Mouse (Mus musculus) midbrain, embryonic 15.5 days (tissue): Measurements from ENCODE around the gene Zdhhc1. TPM values are rescaled to one million over a fixed set of nuclear protein-coding genes. Genes with fewer than 3 reads are reported as not detected.

ENCODE experiments used
- ATAC-seq: fragments of 200-750 bp; cut with Nextera tagmentation; replicated peaks from 2 replicates; pipeline ENCODE4 v1.8.0; 2017; ENCODE audit warnings: moderate TSS enrichment
- H3K27ac ChIP-seq: fragments of 300-500 bp; sonication (generic); 2 replicates; pipeline ENCODE4 v1.5.1; 2015; ENCODE audit warnings: mild to moderate bottlenecking, inconsistent platforms
- H3K27me3 ChIP-seq: fragments of 300-500 bp; sonication (generic); replicated peaks from 2 replicates; pipeline ENCODE4 v1.6.1; 2015; ENCODE audit warnings: inconsistent platforms
- H3K36me3 ChIP-seq: fragments of 300-500 bp; sonication (generic); replicated peaks from 2 replicates; pipeline ENCODE4 v1.6.1; 2015; ENCODE audit warnings: inconsistent platforms
- H3K4me1 ChIP-seq: fragments of 300-500 bp; sonication (generic); 2 replicates; pipeline ENCODE4 v1.6.1; 2015; ENCODE audit warnings: inconsistent platforms
- H3K4me2 ChIP-seq: fragments of 300-500 bp; sonication (generic); 2 replicates; pipeline ENCODE4 v1.6.1; 2015; ENCODE audit warnings: inconsistent platforms, mild to moderate bottlenecking, moderate library complexity
- H3K4me3 ChIP-seq: fragments of 300-500 bp; sonication (generic); 2 replicates; pipeline ENCODE4 v1.5.1; 2015; ENCODE audit warnings: mild to moderate bottlenecking, inconsistent platforms
- H3K9ac ChIP-seq: fragments of 300-500 bp; sonication (generic); 2 replicates; pipeline ENCODE4 v1.6.1; 2015; ENCODE audit warnings: mild to moderate bottlenecking, inconsistent platforms
- H3K9me3 ChIP-seq: fragments of 300-500 bp; sonication (generic); 2 replicates; pipeline ENCODE4 v1.6.1; 2016; ENCODE audit warnings: inconsistent platforms
- WGBS: fragments of 180-500 bp; shearing (Covaris S2); methylation state at CpG from one replicate; pipeline ENCODE4 v1.1.7; 2015; ENCODE audit warnings: mixed read lengths; 5-methylcytosine and 5-hydroxymethylcytosine counted together
- polyA plus RNA-seq: library from polyadenylated mRNA; unstranded; fragments of >200 nt; fragmentation: Nextera tagmentation; extraction: Ambion mirVana; gene quantifications from 2 replicates; pipeline ENCODE4 v1.2.1, GENCODE M21; 2015

Gene Zdhhc1
- polyA plus RNA-seq, 1 experiment from 2014 or later = 36.5 TPM

GRCm38 (mm10) chr8:105474680-105475079, 22.0 kb downstream of the Zdhhc1 start:
- Histone ChIP-seq H3K4me2 (no peak overlapping the region), H3K4me1 (peaks cover 46% of the 10 kb centered on the region), H3K9me3 (no peaks in the 10 kb centered on the region), H3K27me3 (0 out of 2 replicates have a peak, but pooled peaks cover 3% of the 10 kb centered on the region), H3K27ac (no peak overlapping the region), H3K4me3 (no peak overlapping the region), H3K36me3 (no peaks in the 10 kb centered on the region), H3K9ac (no peak overlapping the region)
- no peak for ATAC-seq
- 41% methylated on average over 5 of the region's 5 CpGs for WGBS

- Histone ChIP-seq H3K4me1 (peaks cover 53% of the 10 kb centered on the region), H3K27ac (no peak overlapping the region), H3K36me3 (no peaks in the 10 kb centered on the region), H3K4me2 (no peak overlapping the region), H3K4me3 (no peak overlapping the region), H3K27me3 (0 out of 2 replicates have a peak, but pooled peaks cover 3% of the 10 kb centered on the region), H3K9ac (no peak overlapping the region), H3K9me3 (no peaks in the 10 kb centered on the region)
- ATAC-seq = no peak
- WGBS = 26% methylated on average over 17 of the region's 17 CpGs
These were observed 22.7 kb downstream of the Zdhhc1 start for GRCm38 (mm10) chr8:105473816-105474606.

- no peak for ATAC-seq
- no peak overlapping the region for H3K9ac ChIP-seq
- H3K36me3 ChIP-seq = no peaks in the 10 kb centered on the region
- no peaks in the 10 kb centered on the region for H3K9me3 ChIP-seq
- no peak overlapping the region for H3K27ac ChIP-seq
- 58% methylated on average over 9 of the region's 9 CpGs for WGBS
- H3K4me1 ChIP-seq = peaks cover 56% of the 10 kb centered on the region
- H3K27me3 ChIP-seq = 0 out of 2 replicates have a peak, but pooled peaks cover 3% of the 10 kb centered on the region
- no peak overlapping the region for H3K4me3 ChIP-seq
- H3K4me2 ChIP-seq = no peak overlapping the region
These were observed 23.7 kb downstream of the Zdhhc1 start for GRCm38 (mm10) chr8:105472983-105473382.

- 31% methylated on average over 23 of the region's 23 CpGs for WGBS
- H3K4me2 ChIP-seq = no peak overlapping the region
- H3K9ac ChIP-seq = no peak overlapping the region
- peaks cover 56% of the 10 kb centered on the region for H3K4me1 ChIP-seq
- no peak overlapping the region for H3K27ac ChIP-seq
- 0 out of 2 replicates have a peak, but pooled peaks cover 3% of the 10 kb centered on the region for H3K27me3 ChIP-seq
- no peaks in the 10 kb centered on the region for H3K9me3 ChIP-seq
- ATAC-seq = no peak
- no peak overlapping the region for H3K4me3 ChIP-seq
- H3K36me3 ChIP-seq = no peaks in the 10 kb centered on the region
These were observed 24.2 kb downstream of the Zdhhc1 start for GRCm38 (mm10) chr8:105472414-105472932.

- 0 out of 2 replicates have a peak, but pooled peaks cover 3% of the 10 kb centered on the region for H3K27me3 ChIP-seq
These were observed 25.2 kb downstream of the Zdhhc1 start, which contains the start of gene Tppp3 for GRCm38 (mm10) chr8:105471314-105472015. Gene Tppp3 (minus strand): TSS chr8:105471526.

GRCm38 (mm10) chr8:105470681-105471313, 25.9 kb downstream of the Zdhhc1 start:
- H3K27ac ChIP-seq = peak overlapping the region; percentile 67
- H3K9me3 ChIP-seq = no peaks in the 10 kb centered on the region
- H3K4me2 ChIP-seq = peak overlapping the region; percentile 67
- H3K4me1 ChIP-seq = peaks cover 58% of the 10 kb centered on the region
- peak overlapping the region; percentile 43 for H3K4me3 ChIP-seq
- H3K36me3 ChIP-seq = no peaks in the 10 kb centered on the region
- peak overlapping the region; percentile 54 for H3K9ac ChIP-seq
- 0 out of 2 replicates have a peak, but pooled peaks have one; percentile 0 for ATAC-seq
- 20% methylated on average over 11 of the region's 11 CpGs for WGBS
- H3K27me3 ChIP-seq = 0 out of 2 replicates have a peak, but pooled peaks cover 3% of the 10 kb centered on the region

More at GRCm38 (mm10) chr8:105471314-105472015, 25.2 kb downstream of the Zdhhc1 start, which contains the start of gene Tppp3:
- Histone ChIP-seq H3K27ac (peak within 1 kb of the TSS; percentile 67), H3K4me3 (peak within 1 kb of the TSS; percentile 43), H3K36me3 (no peaks in the 10 kb centered on the region), H3K4me1 (peaks cover 57% of the 10 kb centered on the region), H3K4me2 (peak within 1 kb of the TSS; percentile 67), H3K9me3 (no peaks in the 10 kb centered on the region), H3K9ac (peak within 1 kb of the TSS; percentile 54)
- WGBS = 8% methylated on average over 25 of the region's 25 CpGs
- peak; percentile 90 for ATAC-seq

GRCm38 (mm10) chr8:105470262-105470661, 26.4 kb downstream of the Zdhhc1 start:
- no peak for ATAC-seq
- H3K27me3 ChIP-seq = 0 out of 2 replicates have a peak, but pooled peaks cover 3% of the 10 kb centered on the region
- H3K27ac ChIP-seq = peak overlapping the region; percentile 67
- H3K9ac ChIP-seq = peak overlapping the region; percentile 54
- 79% methylated on average over 5 of the region's 5 CpGs for whole genome bisulfite sequencing
- H3K4me3 ChIP-seq = peak overlapping the region; percentile 43
- H3K36me3 ChIP-seq = no peaks in the 10 kb centered on the region
- H3K4me2 ChIP-seq = peak overlapping the region; percentile 67
- H3K9me3 ChIP-seq = no peaks in the 10 kb centered on the region
- peaks cover 57% of the 10 kb centered on the region for H3K4me1 ChIP-seq

GRCm38 (mm10) chr8:105469816-105470215, 26.9 kb downstream of the Zdhhc1 start:
- H3K27ac ChIP-seq = peak overlapping the region; percentile 67
- H3K4me1 ChIP-seq = peaks cover 52% of the 10 kb centered on the region
- peak overlapping the region; percentile 67 for H3K4me2 ChIP-seq
- no peaks in the 10 kb centered on the region for H3K36me3 ChIP-seq
- WGBS = 78% methylated on average over 5 of the region's 5 CpGs
- 0 out of 2 replicates have a peak, but pooled peaks cover 3% of the 10 kb centered on the region for H3K27me3 ChIP-seq
- ATAC-seq = no peak
- H3K9me3 ChIP-seq = no peaks in the 10 kb centered on the region
- peak overlapping the region; percentile 43 for H3K4me3 ChIP-seq
- peak overlapping the region; percentile 30; the same call in 1 of the 2 replicates for H3K9ac ChIP-seq

GRCm38 (mm10) chr8:105469041-105469695, 27.5 kb downstream of the Zdhhc1 start:
- 29% methylated on average over 6 of the region's 6 CpGs for WGBS
- Histone ChIP-seq H3K4me1 (peaks cover 52% of the 10 kb centered on the region), H3K9me3 (no peaks in the 10 kb centered on the region), H3K9ac (0 out of 2 replicates have a peak overlapping the region, but pooled peaks have one; percentile 12), H3K4me3 (peak overlapping the region; percentile 43), H3K27ac (peak overlapping the region; percentile 67), H3K4me2 (peak overlapping the region; percentile 67), H3K27me3 (0 out of 2 replicates have a peak, but pooled peaks cover 3% of the 10 kb centered on the region), H3K36me3 (no peaks in the 10 kb centered on the region)
- peak; percentile 15 for ATAC-seq

- no peak overlapping the region; the same call in 1 of the 2 replicates for H3K27ac ChIP-seq
- WGBS = 91% methylated on average over 27 of the region's 27 CpGs
- H3K36me3 ChIP-seq = no peaks in the 10 kb centered on the region
- no peak for ATAC-seq
- no peak overlapping the region for H3K4me2 ChIP-seq
- H3K9me3 ChIP-seq = no peaks in the 10 kb centered on the region
- H3K4me3 ChIP-seq = no peak overlapping the region
- no peak overlapping the region for H3K9ac ChIP-seq
- 0 out of 2 replicates have a peak, but pooled peaks cover 3% of the 10 kb centered on the region for H3K27me3 ChIP-seq
- H3K4me1 ChIP-seq = peaks cover 49% of the 10 kb centered on the region
These were observed 28.5 kb downstream of the Zdhhc1 start for GRCm38 (mm10) chr8:105468002-105468720.
